Mouse (Mus musculus) embryonic facial prominence, embryonic 10.5 days (tissue): ENCODE measurements around the gene Cdk18. TPM values are rescaled to one million over a fixed set of nuclear protein-coding genes. Genes with fewer than 3 reads are reported as not detected.

Source experiments
- DNase-seq: peaks from one replicate; pipeline ENCODE4 v3.0.0-alpha.2; 2017; ENCODE audit warnings: low spot score
- H3K27ac ChIP-seq: fragments of 300-500 bp; sonication (generic); replicated peaks from 2 replicates; pipeline ENCODE4 v1.5.1; 2016; ENCODE audit warnings: mild to moderate bottlenecking
- H3K27me3 ChIP-seq: fragments of 300-500 bp; sonication (generic); replicated peaks from 2 replicates; pipeline ENCODE4 v1.6.1; 2016; ENCODE audit warnings: low read depth, mild to moderate bottlenecking; ENCODE audit not compliant: poor library complexity, severe bottlenecking
- H3K36me3 ChIP-seq: fragments of 300-500 bp; sonication (generic); replicated peaks from 2 replicates; pipeline ENCODE4 v1.6.1; 2016; ENCODE audit warnings: mild to moderate bottlenecking, moderate library complexity
- H3K4me1 ChIP-seq: fragments of 300-500 bp; sonication (generic); 2 replicates; pipeline ENCODE4 v1.6.1; 2016
- H3K4me3 ChIP-seq: fragments of 300-500 bp; sonication (generic); 2 replicates; pipeline ENCODE4 v1.5.1; 2016; ENCODE audit warnings: mild to moderate bottlenecking, moderate library complexity
- H3K9me3 ChIP-seq: fragments of 300-500 bp; sonication (generic); 2 replicates; pipeline ENCODE4 v1.6.1; 2016; ENCODE audit warnings: mild to moderate bottlenecking
- WGBS: fragments of 180-500 bp; shearing (Covaris S2); methylation state at CpG from one replicate; pipeline ENCODE4 v1.1.7; 2016; 5-methylcytosine and 5-hydroxymethylcytosine counted together
- polyA plus RNA-seq: library from polyadenylated mRNA; unstranded; fragments of >200 nt; fragmentation: Nextera tagmentation; extraction: Ambion mirVana; gene quantifications from 2 replicates; pipeline ENCODE4 v1.2.1, GENCODE M21; 2016

The Cdk18 gene
- polyA plus RNA-seq, 1 experiment from 2014 or later: 3.2 TPM

DNA sequence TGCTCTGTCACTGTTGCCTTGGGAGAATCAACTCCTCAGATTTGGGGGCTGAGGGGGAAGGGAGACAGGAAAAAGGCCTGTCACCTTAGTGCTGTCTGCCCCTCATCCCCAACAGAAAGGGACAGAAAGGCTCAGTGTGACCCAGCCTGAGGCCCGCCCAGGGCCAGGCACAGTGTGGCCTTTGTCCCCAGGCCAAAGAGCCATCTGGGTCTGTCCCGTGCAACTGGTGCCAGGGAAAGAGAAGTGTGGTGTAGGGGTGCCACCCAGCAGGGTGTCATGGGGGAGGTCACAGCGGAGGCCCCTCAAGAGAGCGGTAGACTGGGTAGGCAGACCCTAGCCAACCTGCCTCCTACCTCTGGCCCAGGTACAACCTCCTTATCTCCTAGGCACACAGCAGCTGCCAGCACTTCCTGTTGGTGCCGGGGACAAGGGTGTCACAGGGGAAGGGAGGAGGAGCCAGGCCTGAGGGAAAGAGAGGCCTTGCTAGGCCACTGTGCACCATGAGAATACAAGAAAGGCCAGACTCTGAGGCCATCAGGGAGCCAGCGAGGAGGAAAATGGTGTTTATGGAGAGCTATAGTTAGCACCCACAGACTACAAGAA is 13.6 kb downstream of the Cdk18 start:
- H3K27me3 ChIP-seq: no peaks in the 10 kb centered on the region
- 52% methylated on average over 6 of the region's 6 CpGs for WGBS
- H3K36me3 ChIP-seq: no peaks in the 10 kb centered on the region
- H3K9me3 ChIP-seq: no peaks in the 10 kb centered on the region
- no peak for DNase-seq
- peaks cover 31% of the 10 kb centered on the region for H3K4me1 ChIP-seq
- H3K27ac ChIP-seq: peak overlapping the region; percentile 31; the same call in 1 of the 2 replicates
- no peak overlapping the region for H3K4me3 ChIP-seq

DNA sequence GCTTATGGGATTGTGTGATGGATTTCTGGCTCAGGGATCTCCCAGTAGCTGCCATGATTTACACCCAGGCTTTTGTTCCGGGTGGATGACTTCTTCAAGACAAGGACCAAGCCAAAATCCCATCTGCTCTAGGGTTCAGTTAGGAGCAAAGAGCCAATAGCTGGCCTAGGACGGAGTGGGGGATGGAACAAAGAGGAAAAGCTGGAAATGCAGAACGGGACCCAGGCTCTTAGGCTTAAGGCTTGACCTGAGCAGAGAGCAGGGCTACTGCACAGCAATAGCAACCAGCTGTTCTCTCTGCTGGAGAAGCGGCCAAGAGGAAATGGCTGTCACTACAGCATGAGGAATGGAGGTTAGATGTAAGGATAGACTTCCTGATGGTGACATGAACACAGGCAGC is 14.2 kb downstream of the Cdk18 start:
- Histone ChIP-seq H3K27ac (no peak overlapping the region), H3K27me3 (no peaks in the 10 kb centered on the region), H3K4me3 (no peak overlapping the region), H3K4me1 (peaks cover 31% of the 10 kb centered on the region), H3K9me3 (no peaks in the 10 kb centered on the region), H3K36me3 (no peaks in the 10 kb centered on the region)
- DNase-seq: no peak
- 42% methylated on average over 4 of the region's 4 CpGs for WGBS

DNA sequence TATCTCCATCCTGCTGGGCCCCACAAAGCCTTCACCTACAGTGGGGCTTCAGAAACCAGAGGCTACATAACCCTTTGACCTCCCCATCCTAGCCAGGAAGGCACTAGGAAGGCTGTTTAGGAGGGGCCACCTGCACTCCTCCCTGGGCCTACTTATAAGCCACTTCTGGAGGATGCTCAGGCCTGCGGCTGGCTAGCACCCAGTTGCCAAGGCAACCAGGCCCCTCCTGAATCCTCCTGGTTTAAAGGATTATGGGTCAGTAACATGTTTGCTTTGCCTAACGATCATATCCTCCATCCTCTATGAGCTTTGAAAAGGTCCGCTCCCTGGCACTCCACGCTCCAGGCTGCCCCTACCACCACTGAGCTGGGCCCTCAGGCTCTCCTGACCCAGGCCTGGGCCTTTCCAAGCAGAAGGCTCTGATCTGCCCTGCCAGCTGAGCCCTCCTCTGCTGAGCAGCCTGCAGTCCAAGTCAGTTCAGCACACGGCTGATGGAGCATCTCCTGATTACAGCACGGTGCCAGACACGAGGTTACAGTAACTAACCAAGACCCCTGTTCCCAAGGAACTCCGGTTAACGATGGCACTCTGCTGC is 16.0 kb downstream of the Cdk18 start:
- Histone ChIP-seq H3K4me3 (no peak overlapping the region), H3K9me3 (no peaks in the 10 kb centered on the region), H3K36me3 (no peaks in the 10 kb centered on the region), H3K27ac (no peak overlapping the region; the same call in 1 of the 2 replicates), H3K4me1 (peaks cover 27% of the 10 kb centered on the region), H3K27me3 (no peaks in the 10 kb centered on the region; the same call in 1 of the 2 replicates)
- no peak for DNase-seq
- 70% methylated on average over 9 of the region's 9 CpGs for WGBS

DNA sequence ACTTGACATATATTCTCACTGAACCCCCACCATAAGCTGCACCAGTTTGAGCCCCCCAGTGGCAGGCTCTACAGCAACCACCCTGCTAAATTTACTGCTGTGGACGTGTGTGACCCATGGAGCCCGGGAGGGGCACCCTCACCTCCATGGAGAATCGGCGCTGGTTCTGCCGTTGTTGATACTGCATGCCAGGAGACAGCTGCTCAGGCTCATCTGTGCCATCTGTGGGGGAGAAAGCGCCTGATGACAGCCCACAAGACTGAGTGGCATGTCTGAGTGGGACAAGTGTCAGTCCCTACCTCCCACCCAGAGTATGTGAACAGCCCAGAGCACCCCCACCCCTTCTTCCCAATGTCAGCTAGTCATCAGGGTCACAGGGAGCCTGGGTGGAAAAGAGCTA is 17.6 kb downstream of the Cdk18 start:
- Histone ChIP-seq H3K4me1 (peaks cover 21% of the 10 kb centered on the region), H3K36me3 (no peaks in the 10 kb centered on the region), H3K4me3 (no peak overlapping the region), H3K27ac (no peak overlapping the region), H3K27me3 (no peaks in the 10 kb centered on the region; the same call in 1 of the 2 replicates), H3K9me3 (no peaks in the 10 kb centered on the region)
- WGBS: 88% methylated on average over 6 of the region's 6 CpGs
- no peak for DNase-seq

DNA sequence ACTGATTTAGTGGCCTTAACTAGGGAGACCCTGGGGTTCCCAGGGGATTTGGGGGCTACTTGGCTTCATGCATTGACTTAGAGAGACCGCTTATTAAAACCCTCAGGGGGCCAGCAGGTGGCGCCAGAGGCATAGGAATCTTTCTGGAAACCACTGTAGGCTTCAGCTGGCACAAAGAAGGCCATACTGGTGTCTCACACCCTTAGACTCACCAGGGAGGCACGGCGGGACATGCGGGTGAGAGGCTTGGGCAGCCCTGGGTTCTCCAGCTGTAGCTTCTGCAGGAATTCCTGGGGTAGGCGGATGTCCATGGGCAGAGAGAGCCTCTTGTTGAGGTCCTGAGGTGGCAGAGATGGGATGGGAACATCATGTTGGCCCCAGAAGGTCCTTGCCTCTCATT is 18.2 kb downstream of the Cdk18 start:
- H3K36me3 ChIP-seq: no peaks in the 10 kb centered on the region
- 33% methylated on average over 6 of the region's 6 CpGs for WGBS
- H3K27me3 ChIP-seq: no peaks in the 10 kb centered on the region; the same call in 1 of the 2 replicates
- no peaks in the 10 kb centered on the region for H3K9me3 ChIP-seq
- no peak overlapping the region for H3K4me3 ChIP-seq
- no peak overlapping the region for H3K27ac ChIP-seq
- DNase-seq: peak; percentile 89
- H3K4me1 ChIP-seq: peaks cover 28% of the 10 kb centered on the region

DNA sequence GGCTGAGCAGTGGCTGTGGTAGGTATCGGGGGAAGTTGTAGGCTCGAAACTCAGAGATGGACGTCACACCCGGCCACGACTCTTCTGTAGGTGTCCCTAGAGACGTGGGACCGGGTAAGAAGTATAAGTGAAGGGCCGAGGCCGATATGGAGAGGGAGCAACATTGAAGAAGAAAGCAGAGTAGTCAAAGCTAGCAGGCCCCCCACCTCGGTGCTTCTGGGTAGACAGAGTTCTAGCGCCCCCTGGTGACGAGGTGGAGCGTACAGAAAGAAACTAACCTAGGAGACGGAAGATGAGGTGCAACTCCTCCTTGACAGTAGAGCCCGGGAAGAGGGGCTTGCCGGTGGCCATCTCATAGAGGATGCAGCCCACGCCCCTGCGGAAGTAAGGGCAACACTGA is 22.9 kb downstream of the Cdk18 start:
- 33% methylated on average over 18 of the region's 18 CpGs for WGBS

DNA sequence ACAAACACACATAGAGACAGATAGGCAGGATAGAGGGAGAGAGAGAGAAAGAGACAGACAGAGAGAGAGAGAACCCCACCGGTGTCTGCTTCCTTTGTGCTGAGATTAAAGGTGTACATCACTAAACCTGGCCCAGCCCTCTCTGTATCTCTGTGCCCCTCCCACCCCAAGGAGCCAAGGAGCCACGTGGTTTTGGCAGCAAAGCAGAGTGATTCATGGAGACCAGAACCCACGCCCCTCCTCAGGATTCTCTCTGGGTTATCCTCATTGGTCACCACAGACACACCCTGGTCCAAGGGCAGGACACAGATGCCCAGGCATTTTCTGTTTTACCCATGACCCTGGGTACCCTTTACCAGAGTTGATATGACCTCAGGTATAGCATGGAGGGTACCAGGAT is 26.4 kb downstream of the Cdk18 start:
- no peak for DNase-seq
- no peak overlapping the region for H3K27ac ChIP-seq
- no peaks in the 10 kb centered on the region for H3K36me3 ChIP-seq
- H3K27me3 ChIP-seq: no peaks in the 10 kb centered on the region
- no peaks in the 10 kb centered on the region for H3K9me3 ChIP-seq
- WGBS: 56% methylated on average over 3 of the region's 3 CpGs
- no peak overlapping the region for H3K4me3 ChIP-seq
- peaks cover 10% of the 10 kb centered on the region; the same call in 1 of the 2 replicates for H3K4me1 ChIP-seq

More for the DNA sequence above, 22.9 kb downstream of the Cdk18 start:
- Histone ChIP-seq H3K36me3 (no peaks in the 10 kb centered on the region), H3K27me3 (no peaks in the 10 kb centered on the region; the same call in 1 of the 2 replicates), H3K9me3 (no peaks in the 10 kb centered on the region), H3K27ac (no peak overlapping the region), H3K4me3 (peak overlapping the region; percentile 26; the same call in 1 of the 2 replicates), H3K4me1 (peaks cover 7% of the 10 kb centered on the region; the same call in 1 of the 2 replicates)
- peak; percentile 77 for DNase-seq

DNA sequence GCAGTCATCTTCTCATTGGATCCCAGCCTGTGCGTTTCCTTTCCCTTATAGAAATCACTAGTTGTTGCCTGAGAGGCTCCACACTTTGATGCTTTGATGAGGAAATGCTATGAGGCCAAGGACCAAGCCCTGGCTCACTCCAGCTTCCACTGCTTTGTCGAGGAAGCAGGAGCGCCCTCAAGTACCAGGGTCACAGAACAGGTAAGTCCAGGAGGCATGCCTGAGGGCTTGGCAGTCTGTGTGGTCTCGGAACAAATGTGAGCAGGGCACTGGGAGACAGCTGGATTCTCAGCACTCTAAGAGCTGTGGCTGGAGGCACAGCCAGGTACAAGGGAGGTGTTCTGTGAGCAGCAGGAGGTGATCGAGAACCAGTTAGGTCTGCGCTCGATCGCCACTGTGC is 27.1 kb downstream of the Cdk18 start:
- WGBS: 73% methylated on average over 8 of the region's 8 CpGs
- Histone ChIP-seq H3K27me3 (no peaks in the 10 kb centered on the region), H3K27ac (no peak overlapping the region), H3K36me3 (no peaks in the 10 kb centered on the region), H3K9me3 (no peaks in the 10 kb centered on the region), H3K4me3 (no peak overlapping the region), H3K4me1 (peaks cover 10% of the 10 kb centered on the region; the same call in 1 of the 2 replicates)
- no peak for DNase-seq

DNA sequence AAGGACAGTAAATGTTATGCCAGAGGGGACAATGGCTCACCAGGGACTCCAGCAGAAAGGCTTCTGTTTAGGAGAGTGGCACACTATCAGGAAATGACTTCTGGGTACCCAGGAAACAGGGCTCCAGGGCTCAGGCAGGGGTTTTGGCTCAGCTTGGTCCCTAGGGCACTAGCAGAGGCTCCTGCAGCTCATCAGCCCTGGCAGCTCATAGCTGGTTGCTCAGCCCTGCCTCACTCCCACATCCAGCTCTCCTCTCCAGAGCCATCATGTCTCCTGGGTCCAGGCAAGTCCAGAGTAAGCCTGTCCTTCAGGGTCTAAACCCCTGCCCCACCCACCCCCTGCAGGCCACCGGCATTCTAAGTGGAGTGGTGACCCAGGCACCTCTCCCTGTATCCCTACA is 28.1 kb downstream of the Cdk18 start:
- no peak overlapping the region for H3K27ac ChIP-seq
- H3K36me3 ChIP-seq: no peaks in the 10 kb centered on the region
- H3K27me3 ChIP-seq: no peaks in the 10 kb centered on the region
- no peak overlapping the region for H3K4me3 ChIP-seq
- DNase-seq: no peak
- H3K4me1 ChIP-seq: peaks cover 5% of the 10 kb centered on the region; the same call in 1 of the 2 replicates
- WGBS: 53% methylated on average over 1 of the region's 1 CpGs
- H3K9me3 ChIP-seq: no peaks in the 10 kb centered on the region

DNA sequence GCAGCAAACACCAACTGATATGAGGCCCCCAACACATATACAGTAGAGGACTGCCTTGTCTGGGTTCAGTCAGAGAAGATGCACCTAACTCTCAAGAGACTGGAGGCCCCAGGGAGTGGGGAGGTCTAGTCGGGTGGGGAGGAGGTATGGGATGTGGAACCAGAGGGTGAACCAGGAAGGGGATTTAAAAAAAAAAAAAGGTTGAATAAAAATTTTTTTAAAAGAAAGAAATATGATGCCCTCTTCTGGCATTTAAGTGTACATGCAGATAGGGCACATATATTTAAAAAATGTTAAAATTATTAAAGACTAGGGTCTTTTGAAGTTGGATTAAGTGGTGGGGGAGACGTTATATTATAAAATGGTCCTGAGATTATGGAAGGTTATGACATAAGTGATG is 30.1 kb downstream of the Cdk18 start:
- Histone ChIP-seq H3K27me3 (0 out of 2 replicates have a peak, but pooled peaks cover under 1% of the 10 kb centered on the region), H3K36me3 (no peaks in the 10 kb centered on the region), H3K4me1 (0 out of 2 replicates have a peak, but pooled peaks cover 3% of the 10 kb centered on the region), H3K27ac (no peak overlapping the region), H3K4me3 (no peak overlapping the region), H3K9me3 (no peaks in the 10 kb centered on the region)
- 77% methylated on average over 2 of the region's 2 CpGs for WGBS
- no peak for DNase-seq

DNA sequence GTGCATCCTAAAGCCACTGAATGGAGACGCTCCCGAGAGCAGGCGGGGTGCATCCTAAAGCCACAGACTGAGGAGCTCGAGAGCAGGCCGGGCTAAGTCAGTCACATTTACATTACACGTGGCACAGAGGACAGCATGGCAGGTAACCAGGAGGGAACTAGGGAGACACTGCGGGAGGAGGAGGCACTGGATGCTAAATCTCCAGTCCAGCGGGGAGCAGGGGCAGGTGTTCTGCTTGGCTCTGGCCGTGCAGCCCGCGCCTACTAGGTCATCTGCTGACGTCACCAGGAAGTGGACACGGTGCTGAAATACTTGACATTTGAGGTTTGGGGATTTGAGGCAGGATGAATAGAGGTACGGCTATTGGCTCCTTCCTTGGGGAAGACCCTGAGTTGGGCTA is 35.1 kb downstream of the Cdk18 start:
- no peak overlapping the region for H3K27ac ChIP-seq
- H3K4me1 ChIP-seq: peaks cover 5% of the 10 kb centered on the region; the same call in 1 of the 2 replicates
- no peak for DNase-seq
- H3K27me3 ChIP-seq: 0 out of 2 replicates have a peak, but pooled peaks cover 3% of the 10 kb centered on the region
- peaks cover 5% of the 10 kb centered on the region; the same call in 1 of the 2 replicates for H3K9me3 ChIP-seq
- 68% methylated on average over 14 of the region's 14 CpGs for WGBS
- H3K4me3 ChIP-seq: no peak overlapping the region
- no peaks in the 10 kb centered on the region for H3K36me3 ChIP-seq

DNA sequence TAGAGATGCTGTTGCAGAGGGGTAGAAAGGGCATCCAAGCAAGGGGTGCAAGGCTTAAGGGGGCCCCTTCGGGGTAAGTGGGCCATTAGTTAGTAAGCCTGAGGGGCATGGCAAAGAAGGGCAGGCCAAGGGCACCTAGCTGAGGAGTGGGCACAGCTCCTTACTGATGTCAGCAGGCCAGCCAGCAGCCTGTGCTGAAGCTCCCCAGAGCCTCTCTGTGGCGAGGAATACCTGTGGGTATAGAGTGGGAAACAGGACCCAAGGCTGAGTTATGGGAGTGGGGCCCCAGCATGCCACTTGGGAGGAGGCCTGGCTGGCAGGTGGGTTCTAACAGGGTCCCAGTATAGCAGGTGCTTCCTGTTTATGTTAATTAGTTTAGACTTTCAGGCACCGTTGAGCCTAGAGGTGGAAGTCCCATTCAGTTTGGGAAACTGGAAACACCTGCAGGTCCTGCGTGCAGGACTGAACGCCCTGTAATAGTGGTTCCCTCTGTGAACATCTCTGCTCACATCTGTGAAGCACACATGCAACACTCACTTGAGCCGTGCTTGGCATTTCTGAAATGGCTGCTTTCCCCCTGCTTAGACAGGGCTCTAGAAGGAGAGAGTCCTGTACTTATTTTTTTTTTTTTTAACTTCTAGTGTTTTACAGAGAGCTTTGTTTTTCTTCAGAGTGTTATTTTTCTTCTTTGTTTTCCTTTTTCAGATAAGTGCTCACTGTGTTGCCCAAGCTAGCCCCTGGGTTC is 37.4 kb downstream of the Cdk18 start:
- H3K27me3 ChIP-seq: 0 out of 2 replicates have a peak, but pooled peaks cover 3% of the 10 kb centered on the region
- no peak for DNase-seq

More for the DNA sequence above, 37.4 kb downstream of the Cdk18 start:
- peaks cover 5% of the 10 kb centered on the region; the same call in 1 of the 2 replicates for H3K4me1 ChIP-seq
- 68% methylated on average over 6 of the region's 6 CpGs for WGBS
- H3K4me3 ChIP-seq: no peak overlapping the region
- H3K9me3 ChIP-seq: peaks cover 5% of the 10 kb centered on the region; the same call in 1 of the 2 replicates
- no peaks in the 10 kb centered on the region for H3K36me3 ChIP-seq
- H3K27ac ChIP-seq: no peak overlapping the region
